Mouse (Mus musculus): ENCODE measurements around the gene Shld2.
"Not testable (repeated sequence)": the region's sequence is repeated elsewhere in the genome, so short reads cannot be mapped to it uniquely, and the experiment has no call there.

Shld2 gene

GRCm38 (mm10) chr14:34318113-34318512 lies 7.8 kb upstream of the Shld2 start:
- DNase-seq (ENCODE audit: low spot score in 2 of 2): no peak

GRCm38 (mm10) chr14:34317431-34317830 lies 7.1 kb upstream of the Shld2 start:
- DNase-seq (ENCODE audit: low spot score in 2 of 2): no peak

DNA sequence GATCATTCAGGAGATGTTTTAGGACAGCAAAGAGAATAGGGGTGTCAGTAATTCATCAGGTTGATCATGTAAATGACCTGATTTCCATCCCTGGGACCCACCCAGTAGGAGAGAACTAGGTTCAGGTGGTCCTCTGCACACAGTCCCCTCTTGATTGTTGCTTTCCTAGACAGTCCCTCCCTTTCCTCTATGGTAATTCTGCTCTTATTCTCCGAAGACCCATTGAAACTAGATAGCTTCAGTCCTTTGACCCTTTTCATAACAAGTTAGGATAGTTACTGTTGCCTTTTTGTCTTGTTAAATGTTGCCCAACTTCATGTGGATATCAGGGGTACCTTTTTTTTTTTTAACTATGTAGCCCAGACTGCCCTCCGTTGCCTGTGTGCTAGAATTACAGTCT lies 6.1 kb upstream of the Shld2 start:
- no peak for DNase-seq (ENCODE audit: low spot score in 2 of 2)

DNA sequence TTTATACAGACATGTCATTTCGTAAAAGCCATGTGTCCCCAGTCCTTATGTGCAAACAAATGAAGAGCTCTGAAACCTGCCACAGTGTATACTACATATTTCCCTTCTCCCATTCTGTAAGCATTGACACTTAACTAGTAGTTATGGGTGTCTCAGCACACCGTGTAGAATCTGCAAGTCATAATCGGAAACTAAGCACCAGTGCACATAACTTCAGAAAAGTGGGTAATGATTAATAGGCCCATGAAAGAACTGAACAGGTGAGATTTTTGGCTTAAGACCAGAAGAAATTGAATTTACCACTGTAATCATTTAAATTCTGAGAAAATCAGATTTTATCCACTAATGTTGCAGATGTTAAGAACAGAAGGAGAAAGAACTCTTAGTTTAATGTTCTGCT lies 4.5 kb upstream of the Shld2 start:
- no peak for DNase-seq (ENCODE audit: low spot score in 2 of 2)

- DNase-seq (ENCODE audit: low spot score in 2 of 2): not testable (repeated sequence)
Observed at GRCm38 (mm10) chr14:34314383-34314782, 4.1 kb upstream of the Shld2 start.

GRCm38 (mm10) chr14:34313612-34314011 lies 3.3 kb upstream of the Shld2 start:
- no peak for DNase-seq (ENCODE audit: low spot score in 2 of 2)

- no peak for DNase-seq (ENCODE audit: low spot score in 2 of 2)
Observed at GRCm38 (mm10) chr14:34312339-34313048, 2.2 kb upstream of the Shld2 start.

- DNase-seq (ENCODE audit: low spot score in 2 of 2): no peak
Observed at GRCm38 (mm10) chr14:34311691-34312090, 1.4 kb upstream of the Shld2 start.

GRCm38 (mm10) chr14:34311021-34311631 lies 833 bp upstream of the Shld2 start:
- peak; percentile 47 to 54 for DNase-seq (ENCODE audit: low spot score in 2 of 2)

DNA sequence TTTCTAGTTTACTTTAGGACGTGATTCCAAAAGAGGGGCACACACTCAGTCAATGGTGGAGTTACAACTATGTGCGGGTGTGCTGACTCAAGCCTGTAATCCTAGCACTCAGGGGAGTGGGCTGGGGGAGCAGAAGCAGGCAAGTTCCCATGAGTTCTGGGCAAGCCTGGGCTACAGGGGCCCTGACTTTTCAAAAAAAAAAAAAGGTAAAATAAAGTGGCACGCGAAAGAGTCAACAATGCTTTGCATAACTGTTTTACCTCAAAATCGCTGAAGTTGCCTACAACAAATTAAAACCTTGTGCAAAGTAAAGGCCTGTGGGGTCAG lies 423 bp downstream of the Shld2 start:
- DNase-seq (ENCODE audit: low spot score in 2 of 2): peak in 1 of 2 experiments; percentile 3

DNA sequence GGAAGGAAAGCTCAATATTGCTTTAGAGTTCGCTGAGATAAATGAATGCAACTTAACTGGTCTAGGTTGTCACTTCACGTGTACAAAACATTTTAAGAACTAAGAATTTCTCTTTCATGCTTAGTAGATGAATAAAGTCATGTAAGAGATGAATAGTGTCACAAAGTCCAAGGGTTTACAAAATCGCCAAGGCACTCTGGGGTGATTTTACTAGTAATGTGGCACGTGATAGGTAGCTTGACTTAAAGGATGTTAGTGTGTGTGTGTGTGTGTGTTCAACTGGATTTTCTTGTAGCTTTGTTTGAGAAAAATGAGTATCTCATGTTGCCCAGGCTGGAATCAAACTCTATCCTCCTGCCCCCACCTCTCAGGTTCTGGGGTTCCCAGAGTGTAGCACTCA lies 1.0 kb downstream of the Shld2 start:
- no peak for DNase-seq (ENCODE audit: low spot score in 2 of 2)

DNA sequence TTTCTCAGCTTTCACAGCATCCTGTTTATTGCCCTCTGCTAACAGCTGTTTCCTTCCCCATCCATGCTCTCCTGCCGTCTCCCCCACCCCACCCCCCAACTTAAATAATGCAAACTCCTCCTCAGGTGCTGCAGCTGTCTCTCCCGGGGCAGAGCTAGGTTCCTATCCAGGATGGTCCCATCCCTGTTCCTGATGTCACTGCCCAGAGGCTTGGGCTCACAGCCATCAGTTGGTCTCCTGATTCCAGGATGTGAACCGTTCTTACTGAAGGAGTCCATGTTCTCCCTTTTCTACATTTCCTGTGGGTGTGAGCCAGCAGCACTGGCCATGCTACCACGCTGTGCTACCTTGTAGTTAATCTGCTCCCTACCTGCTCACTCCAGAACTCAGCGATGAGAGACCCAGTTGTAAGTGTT lies 7.0 kb downstream of the Shld2 start:
- DNase-seq (ENCODE audit: low spot score in 2 of 2): no peak

- no peak for DNase-seq (ENCODE audit: low spot score in 2 of 2)
Observed at GRCm38 (mm10) chr14:34302681-34303242, 7.5 kb downstream of the Shld2 start.

- no peak for DNase-seq (ENCODE audit: low spot score in 2 of 2)
Observed at GRCm38 (mm10) chr14:34298871-34299700, 11.2 kb downstream of the Shld2 start.

GRCm38 (mm10) chr14:34297634-34298033 lies 12.7 kb downstream of the Shld2 start:
- DNase-seq (ENCODE audit: low spot score in 2 of 2): no peak

DNA sequence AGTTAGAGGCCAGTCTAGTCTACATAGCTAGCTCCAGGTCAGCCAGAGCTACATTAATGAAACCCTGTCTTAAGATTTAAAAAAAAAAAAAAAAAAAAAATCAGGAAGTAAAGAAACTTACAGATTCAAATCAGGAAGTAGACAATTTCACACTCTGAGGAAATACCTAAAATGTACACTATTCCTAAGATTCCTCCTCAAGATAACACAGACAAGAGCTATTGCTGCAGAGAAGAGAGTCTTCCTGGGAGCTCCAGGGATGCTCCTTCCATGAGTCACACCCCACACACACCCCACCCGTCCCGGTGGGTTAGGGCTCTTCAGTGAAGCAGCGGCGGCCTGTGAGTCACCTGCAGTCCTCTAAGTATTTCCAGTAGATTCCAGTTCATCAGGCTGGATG lies 13.3 kb downstream of the Shld2 start:
- DNase-seq (ENCODE audit: low spot score in 2 of 2): no peak

DNA sequence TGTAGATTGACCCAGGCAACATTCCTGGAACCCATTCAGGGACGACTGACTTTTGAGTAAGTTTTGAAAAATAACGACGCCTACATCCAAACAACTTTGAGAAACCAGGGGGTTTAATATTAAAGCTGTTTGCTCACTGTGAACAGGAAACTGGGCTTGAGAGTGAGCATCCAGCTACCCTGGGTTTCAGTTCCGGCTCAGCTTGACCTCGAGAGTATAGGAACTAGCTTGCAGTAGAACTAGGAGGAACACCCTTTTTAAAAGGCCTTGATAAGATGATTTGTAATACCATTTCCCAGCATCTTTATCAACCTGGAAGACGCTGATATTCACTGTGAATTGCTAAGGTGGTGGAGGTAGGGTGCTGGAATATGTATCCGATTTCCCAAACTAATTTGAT lies 13.9 kb downstream of the Shld2 start:
- peak; percentile 61 to 66 for DNase-seq (ENCODE audit: low spot score in 2 of 2)

- no peak for DNase-seq (ENCODE audit: low spot score in 2 of 2)
Observed at GRCm38 (mm10) chr14:34293641-34294040, 16.7 kb downstream of the Shld2 start.

- no peak for DNase-seq (ENCODE audit: low spot score in 2 of 2)
Observed at GRCm38 (mm10) chr14:34290229-34290628, 20.1 kb downstream of the Shld2 start.

DNA sequence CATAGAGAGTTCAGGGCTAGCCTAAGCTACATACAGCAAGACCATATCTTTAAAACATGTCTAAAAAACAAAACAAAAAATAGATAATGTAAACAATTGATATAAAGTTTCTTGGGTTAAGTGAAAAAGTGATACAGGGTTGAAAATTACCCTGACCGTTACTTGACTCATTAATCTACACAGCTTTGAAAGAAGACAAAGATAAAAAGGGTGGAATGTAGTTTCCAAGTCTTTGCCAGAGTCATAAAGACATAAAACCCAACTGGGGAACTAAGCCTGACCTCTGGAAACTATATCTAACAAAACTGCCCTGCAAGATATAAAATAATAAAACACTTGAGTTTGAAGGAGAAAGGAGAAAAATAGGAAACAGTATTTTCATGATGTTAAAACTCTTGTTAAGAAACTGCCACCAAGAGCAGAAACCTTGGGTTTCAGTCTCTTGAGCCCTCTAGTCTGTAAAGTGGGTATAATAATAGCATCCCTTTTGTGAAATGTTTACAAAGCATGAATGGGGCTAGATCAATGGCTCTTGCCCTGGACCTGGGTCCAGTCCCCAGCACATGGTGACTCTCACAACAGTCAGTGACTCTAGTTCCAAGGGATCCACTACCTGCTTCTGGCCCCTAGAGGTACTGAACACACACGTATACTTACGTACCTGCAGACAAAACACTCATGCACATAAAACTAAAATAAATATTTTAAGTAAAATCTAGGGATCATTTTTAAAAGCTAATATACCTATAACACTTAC lies 20.9 kb downstream of the Shld2 start:
- no peak for DNase-seq (ENCODE audit: low spot score in 2 of 2)

DNA sequence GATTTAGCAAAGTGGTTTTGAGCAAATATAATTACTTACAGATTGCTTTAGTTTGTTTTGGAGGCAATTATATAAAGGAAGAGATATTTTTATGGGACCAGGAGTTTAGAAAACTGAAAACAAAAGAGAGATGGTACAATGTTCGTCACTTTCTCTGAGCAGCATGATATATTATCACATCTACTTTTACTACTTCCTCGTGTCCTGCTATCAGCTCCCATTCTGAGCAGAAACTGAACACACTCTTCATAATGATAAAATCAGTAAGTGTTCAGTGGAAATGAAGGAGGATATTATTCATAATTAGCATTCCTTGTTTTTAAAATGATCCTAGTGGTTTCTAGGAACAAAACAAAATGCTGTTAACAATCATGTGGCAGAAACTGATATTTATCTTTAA lies 21.9 kb downstream of the Shld2 start:
- DNase-seq (ENCODE audit: low spot score in 2 of 2): no peak
